Mouse (Mus musculus) brain, adult 10 weeks (tissue): Measurements from ENCODE around the gene Cacna1c. TPM values are rescaled to one million over a fixed set of nuclear protein-coding genes. Genes with fewer than 3 reads are reported as not detected.

ENCODE experiments used
- polyA plus RNA-seq: library from polyadenylated mRNA; stranded (reverse); fragments of 350-450 nt; fragmentation: Illumina TruSeq; extraction: RNeasy Lipid Tissue Mini Kit (QIAGEN cat#74804); gene quantifications from one replicate; pipeline ENCODE4 v1.2.3, GENCODE M21; 2015; ENCODE audit warnings: low read depth, low replicate concordance

Gene Cacna1c
- 17.9 TPM for polyA plus RNA-seq

DNA sequence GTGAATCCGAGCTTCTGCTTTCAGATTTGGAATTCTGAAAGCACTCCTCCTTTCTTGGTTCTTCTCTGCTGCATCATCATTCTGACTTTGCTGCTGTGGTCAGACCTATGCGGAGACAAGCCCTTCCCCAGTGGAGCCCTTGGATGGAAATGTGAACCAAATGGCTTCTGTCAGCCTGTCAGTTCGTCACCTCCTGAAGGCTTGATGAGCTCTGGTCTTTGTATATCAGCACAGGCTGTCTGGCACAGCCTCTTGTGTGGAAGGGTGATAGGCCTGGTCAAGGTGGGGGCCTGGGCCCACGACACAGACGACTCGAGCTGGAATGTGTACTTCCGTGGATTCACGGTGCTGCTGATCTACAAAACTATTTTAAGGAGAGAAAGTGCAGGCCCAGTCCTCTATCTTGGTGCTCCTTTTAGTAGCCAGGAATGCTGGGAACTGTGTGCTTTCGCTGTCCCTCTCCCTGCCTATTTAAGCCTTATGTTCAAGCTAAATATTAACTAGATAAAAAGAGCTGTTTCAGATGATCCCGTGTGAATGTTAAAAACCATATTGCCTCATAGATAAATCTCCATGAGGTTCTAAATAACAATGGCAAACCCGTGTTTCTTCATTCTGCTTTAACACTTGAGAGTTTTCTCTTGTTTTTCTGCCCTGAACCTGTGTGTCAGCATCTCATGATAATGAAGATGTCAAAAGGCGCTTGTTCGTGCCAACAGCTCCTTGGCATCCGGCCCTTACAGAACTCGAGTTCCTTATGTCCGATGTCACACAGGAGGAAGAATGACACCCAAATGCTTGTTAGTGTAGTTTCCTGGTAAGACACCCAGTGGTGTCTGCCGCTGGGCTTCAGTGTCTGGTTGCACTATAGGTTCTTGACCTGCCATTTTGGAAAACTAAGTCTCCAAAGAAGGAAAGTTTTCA, at the start of gene Cacna1c:
Gene Cacna1c, minus strand, starts transcription at position 37 of the 924 bp plus-strand sequence.

DNA sequence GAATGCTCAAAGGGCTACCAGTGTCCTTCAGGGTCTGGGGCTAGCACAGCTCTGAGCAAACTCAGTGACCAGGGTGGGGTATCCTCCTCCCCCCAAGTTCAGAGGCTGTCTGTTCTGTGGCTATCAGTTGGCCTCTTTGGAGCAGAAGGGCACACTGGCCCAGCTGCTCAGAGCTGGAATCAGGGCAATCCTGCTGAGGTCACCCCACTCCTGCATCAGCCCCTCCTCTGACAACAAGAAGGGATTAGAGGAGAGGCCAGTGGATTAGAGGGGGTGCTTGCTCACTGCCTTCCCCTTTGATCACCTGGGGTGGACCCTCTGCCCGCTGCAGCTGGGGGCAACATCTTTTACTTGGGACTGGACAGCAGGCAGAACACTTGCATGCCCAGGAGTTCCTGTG, 40.0 kb upstream of the Cacna1c start, which contains the start of gene Cacna2d4:
Gene Cacna2d4, plus strand, starts transcription at position 286 of the 400 bp plus-strand sequence.

GRCm38 (mm10) chr6:119175078-119175853, 21.0 kb downstream of the Cacna1c start, which contains the start of gene Dcp1b:
Gene Dcp1b, plus strand, starts transcription at chr6:119175253.

DNA sequence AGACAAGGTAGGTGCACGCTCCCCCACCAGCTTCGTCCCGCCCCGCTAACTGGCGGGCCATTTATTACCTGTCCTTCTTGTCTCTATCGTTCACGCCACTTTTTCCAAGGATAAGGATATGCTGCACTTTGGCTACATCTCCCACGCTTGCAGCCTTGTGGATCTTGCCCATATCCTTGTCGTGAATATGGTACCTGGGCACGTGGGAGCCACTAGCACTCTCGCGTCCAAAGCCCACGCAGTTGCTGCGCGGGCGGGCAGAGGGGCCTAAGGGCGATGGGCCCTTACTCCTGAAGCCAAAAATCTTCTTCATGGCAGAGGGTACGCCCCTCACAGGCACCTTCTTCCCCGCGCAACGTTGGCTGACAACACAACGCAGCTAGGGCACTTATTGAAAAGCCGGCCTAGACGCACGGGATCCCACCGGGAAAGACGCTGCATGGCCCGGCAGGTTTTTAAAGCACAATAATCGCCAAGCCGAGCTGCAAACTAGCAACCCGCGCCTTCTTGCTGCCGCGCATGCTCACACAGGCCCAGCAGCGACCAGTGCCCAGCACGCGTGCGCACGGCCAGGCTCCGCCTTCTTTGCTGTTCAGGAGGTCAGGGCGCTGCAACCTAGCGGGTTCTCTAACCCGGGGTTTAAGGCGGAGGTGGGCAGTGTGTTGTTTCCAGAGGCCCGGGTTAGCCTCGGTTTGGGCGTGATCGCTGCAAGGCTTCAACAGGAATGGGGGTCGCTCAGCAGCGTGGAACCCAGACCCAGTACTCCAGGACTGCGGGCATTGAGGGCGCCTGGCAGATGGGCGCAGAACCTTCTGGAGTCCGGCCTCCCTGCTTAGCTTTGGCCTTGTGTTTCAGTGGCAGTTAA, 634.2 kb downstream of the Cacna1c start, which contains the start of gene Ankrd26:
Gene Ankrd26, minus strand, starts transcription at position 482 of the 865 bp plus-strand sequence.

Other genes with a start within 250 kb of the Cacna1c start
- gene Dcp1b, start 21.2 kb downstream of the Cacna1c start, polyA plus RNA-seq, result 9.5 TPM
- gene Cacna2d4, start 40.1 kb upstream of the Cacna1c start, polyA plus RNA-seq, result 3.3 TPM
- gene Lrtm2, start 134.3 kb upstream of the Cacna1c start, polyA plus RNA-seq, result 46.9 TPM
- 42.5 TPM for gene Adipor2, start 221.3 kb upstream of the Cacna1c start, polyA plus RNA-seq